Mouse (Mus musculus) megakaryocyte, embryonic 14.5 days (primary cell): ENCODE measurements around the gene Zfp672. TPM values are rescaled to one million over a fixed set of nuclear protein-coding genes. Genes with fewer than 3 reads are reported as not detected.
A peak's percentile ranks its signal among the peaks of the same experiment; 100 is the strongest.

Experiments
- H3K27me3 ChIP-seq: replicated peaks from 2 replicates; pipeline ENCODE3; 2012; ENCODE audit warnings: inconsistent platforms
- H3K36me3 ChIP-seq: replicated peaks from 2 replicates; pipeline ENCODE3; 2012; ENCODE audit warnings: low read length, inconsistent platforms, mixed read lengths
- H3K4me1 ChIP-seq: 2 replicates; pipeline ENCODE4 v1.6.1; 2012; ENCODE audit warnings: inconsistent platforms
- H3K4me3 ChIP-seq: replicated peaks from 2 replicates; pipeline ENCODE3; 2012; ENCODE audit warnings: moderate library complexity, mild to moderate bottlenecking, inconsistent platforms
- H3K9me3 ChIP-seq: 2 replicates; pipeline ENCODE4 v1.6.1; 2012; ENCODE audit warnings: inconsistent platforms
- FLI1 ChIP-seq: IDR thresholded peaks from 2 replicates; pipeline ENCODE4 v1.6.1; 2012; ENCODE audit warnings: low read length, inconsistent platforms, mixed read lengths
- GATA1 ChIP-seq: IDR thresholded peaks from 3 replicates; pipeline ENCODE4 v1.6.1; 2012; ENCODE audit warnings: mixed read lengths, low read length, inconsistent platforms, borderline replicate concordance
- polyA plus RNA-seq: library from polyadenylated mRNA; stranded (reverse); fragments of >175 nt; gene quantifications from 2 replicates; pipeline ENCODE4 v1.2.3, GENCODE M21; 2012; ENCODE audit warnings: low replicate concordance; ENCODE audit not compliant: insufficient read depth

The Zfp672 gene
- polyA plus RNA-seq, 1 experiment = 11.6 TPM

GRCm38 (mm10) chr11:58326781-58327180 lies 3.4 kb downstream of the Zfp672 start:
- H3K36me3 ChIP-seq = peaks cover 34% of the 10 kb centered on the region
- H3K27me3 ChIP-seq = no peaks in the 10 kb centered on the region
- no peak for TF ChIP-seq GATA1
- TF ChIP-seq FLI1 = no peak
- H3K4me3 ChIP-seq = no peak overlapping the region
- peaks cover 57% of the 10 kb centered on the region for H3K4me1 ChIP-seq
- H3K9me3 ChIP-seq = no peaks in the 10 kb centered on the region

GRCm38 (mm10) chr11:58324614-58325229 lies 5.4 kb downstream of the Zfp672 start:
- Histone ChIP-seq H3K9me3 (no peaks in the 10 kb centered on the region), H3K4me3 (no peak overlapping the region), H3K4me1 (peaks cover 68% of the 10 kb centered on the region), H3K27me3 (no peaks in the 10 kb centered on the region), H3K36me3 (peaks cover 49% of the 10 kb centered on the region)
- TF ChIP-seq FLI1 (no peak), GATA1 (no peak)

- H3K9me3 ChIP-seq = no peaks in the 10 kb centered on the region
- H3K36me3 ChIP-seq = peaks cover 59% of the 10 kb centered on the region
- TF ChIP-seq FLI1 (no peak), GATA1 (no peak)
- H3K27me3 ChIP-seq = no peaks in the 10 kb centered on the region
- H3K4me1 ChIP-seq = peaks cover 65% of the 10 kb centered on the region
- peak overlapping the region; percentile 93 for H3K4me3 ChIP-seq
Measured at GRCm38 (mm10) chr11:58323570-58324340, 6.4 kb downstream of the Zfp672 start.

- Histone ChIP-seq H3K4me1 (peaks cover 58% of the 10 kb centered on the region), H3K36me3 (peaks cover 61% of the 10 kb centered on the region), H3K4me3 (peak overlapping the region; percentile 93), H3K9me3 (no peaks in the 10 kb centered on the region), H3K27me3 (no peaks in the 10 kb centered on the region)
- no peak for TF ChIP-seq FLI1
- no peak for TF ChIP-seq GATA1
Measured at GRCm38 (mm10) chr11:58322824-58323569, 7.1 kb downstream of the Zfp672 start.

GRCm38 (mm10) chr11:58316768-58317390 lies 13.3 kb downstream of the Zfp672 start:
- H3K4me3 ChIP-seq = peak overlapping the region; percentile 7
- H3K36me3 ChIP-seq = peaks cover 97% of the 10 kb centered on the region
- TF ChIP-seq FLI1 (no peak), GATA1 (no peak)
- no peaks in the 10 kb centered on the region for H3K9me3 ChIP-seq
- no peaks in the 10 kb centered on the region for H3K27me3 ChIP-seq
- peaks cover 82% of the 10 kb centered on the region for H3K4me1 ChIP-seq

GRCm38 (mm10) chr11:58316344-58316743 lies 13.8 kb downstream of the Zfp672 start:
- no peaks in the 10 kb centered on the region for H3K27me3 ChIP-seq
- TF ChIP-seq GATA1 (no peak), FLI1 (no peak)
- peaks cover 97% of the 10 kb centered on the region for H3K36me3 ChIP-seq
- peaks cover 82% of the 10 kb centered on the region for H3K4me1 ChIP-seq
- peak overlapping the region; percentile 51 for H3K4me3 ChIP-seq
- no peaks in the 10 kb centered on the region for H3K9me3 ChIP-seq

GRCm38 (mm10) chr11:58315536-58316168 lies 14.5 kb downstream of the Zfp672 start:
- Histone ChIP-seq H3K36me3 (peaks cover 97% of the 10 kb centered on the region), H3K4me1 (peaks cover 81% of the 10 kb centered on the region), H3K27me3 (no peaks in the 10 kb centered on the region), H3K9me3 (no peaks in the 10 kb centered on the region), H3K4me3 (peak overlapping the region; percentile 3)
- TF ChIP-seq GATA1 (no peak), FLI1 (no peak)

- Histone ChIP-seq H3K4me3 (no peak overlapping the region), H3K36me3 (peaks cover 98% of the 10 kb centered on the region), H3K27me3 (no peaks in the 10 kb centered on the region), H3K9me3 (no peaks in the 10 kb centered on the region), H3K4me1 (peaks cover 83% of the 10 kb centered on the region)
- TF ChIP-seq GATA1 = no peak
- no peak for TF ChIP-seq FLI1
Measured at GRCm38 (mm10) chr11:58314069-58314468, 16.1 kb downstream of the Zfp672 start.

- peaks cover 50% of the 10 kb centered on the region for H3K36me3 ChIP-seq
- no peak overlapping the region for H3K4me3 ChIP-seq
- no peaks in the 10 kb centered on the region for H3K27me3 ChIP-seq
Measured at GRCm38 (mm10) chr11:58308661-58309060, 21.5 kb downstream of the Zfp672 start.

More at GRCm38 (mm10) chr11:58308661-58309060, 21.5 kb downstream of the Zfp672 start:
- TF ChIP-seq GATA1 = no peak
- TF ChIP-seq FLI1 = no peak
- H3K9me3 ChIP-seq = no peaks in the 10 kb centered on the region
- H3K4me1 ChIP-seq = peaks cover 78% of the 10 kb centered on the region
